Mouse (Mus musculus): ENCODE data around the gene Vars.

Gene Vars

DNA sequence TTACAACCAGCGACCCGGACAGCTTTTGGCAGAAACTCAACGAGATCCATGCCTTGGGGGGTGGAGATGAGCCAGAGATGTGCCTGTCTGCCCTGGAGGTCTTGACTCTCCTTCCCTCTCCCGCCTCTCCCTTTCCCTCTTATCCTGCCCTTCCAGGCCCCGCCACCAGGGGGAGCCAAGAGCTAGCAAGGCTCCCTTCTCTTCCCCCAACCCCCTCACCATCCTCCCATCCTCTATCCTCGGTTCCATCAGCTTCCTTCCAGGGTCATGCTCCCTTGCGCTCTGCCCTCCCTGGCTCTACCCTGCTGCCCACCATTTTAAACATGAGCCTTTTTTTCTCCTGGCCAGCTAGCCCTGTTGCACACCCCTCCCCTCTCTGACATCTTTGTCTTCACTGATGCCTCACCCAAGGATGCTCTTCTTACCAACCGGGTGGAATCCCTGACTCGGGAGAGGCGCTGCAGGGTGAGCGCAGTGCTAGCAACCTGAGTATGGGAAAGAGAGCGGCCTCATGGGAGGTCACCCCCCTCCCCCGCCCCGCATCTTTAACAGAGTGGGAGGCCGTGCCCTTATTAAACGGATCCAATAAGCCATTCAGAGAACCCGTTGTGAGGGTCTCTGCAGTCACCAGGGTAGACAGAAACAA lies 20.5 kb downstream of the Vars start:
- H3K36me3 ChIP-seq (ENCODE audit: control insufficient read depth, insufficient read depth, low read length, poor library complexity, severe bottlenecking), result peaks cover 2% of the 10 kb centered on the region; the same call in 1 of the 2 replicates
- peak; percentile 84 for DNase-seq (ENCODE audit: low read depth, low spot score)

DNA sequence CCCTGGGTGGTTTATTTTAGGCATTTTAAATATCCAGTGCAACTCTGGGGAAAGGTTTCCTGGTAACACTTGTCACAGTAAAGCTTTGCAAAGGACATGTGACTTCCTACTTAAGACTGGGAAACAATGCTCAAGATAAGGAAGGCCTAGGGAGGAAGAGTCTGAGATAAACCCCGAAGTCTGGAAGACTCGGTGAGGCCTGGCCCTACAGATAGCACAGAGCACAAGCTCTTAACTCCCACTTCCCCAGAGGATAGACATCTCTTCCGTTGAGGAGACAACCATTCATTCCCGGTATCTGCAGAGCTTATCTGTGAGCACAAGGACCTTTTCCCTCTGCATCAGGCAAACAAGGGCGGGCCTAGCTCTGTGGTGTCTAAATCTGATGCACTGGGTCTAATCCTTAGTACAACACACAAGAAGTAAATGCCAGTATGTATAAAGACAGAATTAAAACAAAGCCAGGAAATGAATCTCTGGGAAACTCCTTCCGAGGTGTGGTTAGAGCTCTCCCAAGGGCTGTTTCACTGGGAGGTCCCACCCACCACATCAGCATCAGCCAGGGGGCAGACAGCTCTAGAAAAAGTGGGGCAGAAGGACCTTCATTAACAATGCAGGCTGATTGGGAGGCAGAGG lies 21.2 kb downstream of the Vars start:
- Histone ChIP-seq H3K27me3 (ENCODE audit: control insufficient read depth, insufficient read depth, low read length, poor library complexity, severe bottlenecking) (no peaks in the 10 kb centered on the region), H3K36me3 (ENCODE audit: control insufficient read depth, insufficient read depth, low read length, poor library complexity, severe bottlenecking) (no peaks in the 10 kb centered on the region)
- no peak for DNase-seq (ENCODE audit: low read depth, low spot score)

More for the DNA sequence above, 20.5 kb downstream of the Vars start:
- no peaks in the 10 kb centered on the region for H3K27me3 ChIP-seq (ENCODE audit: control insufficient read depth, insufficient read depth, low read length, poor library complexity, severe bottlenecking)

DNA sequence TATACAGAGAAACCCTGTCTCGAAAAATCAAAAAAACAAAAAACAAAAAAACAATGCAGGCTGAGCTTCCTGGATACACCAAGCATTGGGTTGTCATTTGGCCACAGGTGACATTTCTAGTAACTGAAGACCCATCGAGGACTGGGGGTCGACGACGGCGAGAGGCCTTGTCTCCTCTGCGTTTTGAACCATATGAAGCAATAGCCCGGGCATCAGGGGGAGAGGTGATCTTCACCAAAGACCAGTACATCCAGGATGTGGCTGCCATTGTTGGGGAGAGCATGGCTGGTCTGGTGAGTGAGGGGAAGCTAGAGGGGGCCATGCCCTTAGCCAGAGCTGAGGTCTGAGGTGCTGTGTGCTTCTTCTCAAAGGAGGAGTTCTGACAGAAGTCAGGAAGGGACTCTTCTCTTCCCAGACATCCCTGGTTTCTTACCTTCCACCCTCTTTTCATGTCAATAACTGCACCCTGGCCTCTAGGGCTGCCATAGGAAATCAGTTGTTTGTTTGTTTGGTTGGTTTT lies 21.8 kb downstream of the Vars start:
- no peaks in the 10 kb centered on the region for H3K27me3 ChIP-seq (ENCODE audit: control insufficient read depth, insufficient read depth, low read length, poor library complexity, severe bottlenecking)
- no peaks in the 10 kb centered on the region for H3K36me3 ChIP-seq (ENCODE audit: control insufficient read depth, insufficient read depth, low read length, poor library complexity, severe bottlenecking)
- no peak for DNase-seq (ENCODE audit: low read depth, low spot score)

DNA sequence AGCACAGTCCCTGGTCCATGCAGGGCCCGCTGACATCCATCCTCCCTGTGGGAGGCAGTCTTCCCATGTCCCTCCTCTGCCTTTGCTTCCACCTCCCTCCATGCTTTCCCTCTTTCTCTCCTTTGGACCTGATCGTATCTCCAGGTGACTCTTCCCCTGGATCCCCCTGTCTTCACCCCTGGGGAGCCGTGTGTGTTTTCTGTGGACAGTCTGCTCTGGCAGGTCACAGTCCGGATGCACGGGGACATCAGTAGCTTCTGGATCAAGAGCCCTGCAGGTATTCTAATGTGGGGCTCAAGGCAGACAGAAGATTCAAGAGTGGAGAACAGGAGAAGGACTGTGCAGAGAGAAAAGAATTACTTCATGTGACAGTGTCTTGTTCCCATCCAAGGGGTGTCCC lies 22.4 kb downstream of the Vars start:
- no peak for DNase-seq (ENCODE audit: low read depth, low spot score)
- no peaks in the 10 kb centered on the region for H3K36me3 ChIP-seq (ENCODE audit: control insufficient read depth, insufficient read depth, low read length, poor library complexity, severe bottlenecking)

DNA sequence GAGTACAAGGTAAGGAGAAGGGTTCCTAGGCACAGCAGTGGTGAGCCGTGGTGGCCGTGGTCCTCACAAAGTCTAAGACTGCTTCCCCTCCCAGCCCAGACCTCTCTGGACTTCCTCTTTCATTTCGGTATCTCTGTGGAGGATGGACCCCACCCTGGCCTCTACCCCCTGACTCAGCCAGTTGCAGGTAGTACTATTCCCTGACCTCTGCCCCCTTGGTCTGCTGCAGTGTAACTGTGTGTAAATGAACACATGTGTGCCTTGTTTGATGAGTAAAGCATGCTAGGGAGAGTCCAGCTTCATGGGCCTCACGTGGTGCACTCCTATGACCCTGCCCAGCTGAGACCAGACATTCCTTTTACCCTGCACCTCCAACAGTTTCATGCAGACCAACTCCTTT lies 23.0 kb downstream of the Vars start:
- Histone ChIP-seq H3K36me3 (ENCODE audit: control insufficient read depth, insufficient read depth, low read length, poor library complexity, severe bottlenecking) (no peaks in the 10 kb centered on the region), H3K27me3 (ENCODE audit: control insufficient read depth, insufficient read depth, low read length, poor library complexity, severe bottlenecking) (no peaks in the 10 kb centered on the region)
- DNase-seq (ENCODE audit: low read depth, low spot score), result peak; percentile 45

More for the DNA sequence above, 22.4 kb downstream of the Vars start:
- no peaks in the 10 kb centered on the region for H3K27me3 ChIP-seq (ENCODE audit: control insufficient read depth, insufficient read depth, low read length, poor library complexity, severe bottlenecking)

DNA sequence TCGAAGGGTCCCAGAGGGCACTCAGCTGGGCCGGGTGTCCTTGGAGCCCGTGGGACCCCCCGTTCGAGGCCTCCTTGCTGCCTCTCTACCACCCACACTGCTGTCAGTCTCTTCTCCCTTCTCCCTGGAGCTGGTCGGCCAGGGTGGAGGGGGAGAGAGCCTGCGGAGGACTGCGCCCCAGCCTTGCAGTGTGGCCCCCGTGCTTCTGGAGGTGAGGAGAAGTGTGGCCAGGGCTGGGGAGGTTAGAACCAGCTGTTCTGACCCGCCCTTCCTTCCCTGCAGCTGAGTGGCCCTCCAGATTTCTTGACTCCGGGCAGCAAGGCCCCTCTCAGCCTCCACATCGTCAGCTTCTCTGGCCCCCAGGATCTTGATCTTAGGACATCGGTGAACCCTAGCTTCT lies 23.5 kb downstream of the Vars start:
- H3K36me3 ChIP-seq (ENCODE audit: control insufficient read depth, insufficient read depth, low read length, poor library complexity, severe bottlenecking), result no peaks in the 10 kb centered on the region
- DNase-seq (ENCODE audit: low read depth, low spot score), result no peak
- H3K27me3 ChIP-seq (ENCODE audit: control insufficient read depth, insufficient read depth, low read length, poor library complexity, severe bottlenecking), result no peaks in the 10 kb centered on the region

DNA sequence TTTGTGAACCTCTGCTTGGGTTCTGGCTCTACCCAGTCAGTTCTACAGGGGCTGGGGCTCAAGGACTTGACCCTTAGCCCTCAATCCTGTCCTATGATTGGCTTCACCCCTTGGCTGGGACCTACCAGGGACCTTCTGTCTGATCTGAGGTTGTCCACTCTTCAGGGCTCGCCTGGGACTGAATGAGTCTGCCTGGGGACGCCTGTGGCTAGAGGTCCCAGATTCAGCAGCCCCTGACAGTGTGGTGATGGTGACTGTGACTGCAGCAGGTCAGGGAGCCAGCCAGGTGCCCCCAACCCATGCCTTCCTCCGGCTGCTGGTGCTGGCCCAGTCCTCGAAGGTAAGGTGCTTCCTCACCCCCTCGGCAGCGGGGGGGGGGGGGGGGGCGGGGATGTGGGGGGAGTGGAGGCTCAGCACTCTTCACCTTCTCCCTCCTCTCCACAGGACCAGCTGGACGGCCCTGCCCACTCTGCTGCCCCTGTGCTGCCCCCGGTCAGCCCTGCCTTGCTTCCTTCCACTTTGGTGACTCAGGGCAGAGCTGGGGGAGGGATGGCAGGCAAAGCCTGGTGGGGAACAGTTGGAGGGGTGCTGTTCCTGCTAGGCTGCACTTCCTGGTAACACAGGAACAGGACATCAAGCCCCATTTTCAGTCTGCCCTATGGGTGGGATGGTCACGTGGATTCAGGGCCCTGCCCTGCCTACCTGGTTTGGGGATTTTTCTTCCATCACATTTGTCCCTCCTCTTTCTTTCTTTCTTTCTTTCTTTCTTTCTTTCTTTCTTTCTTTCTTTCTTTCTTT lies 24.1 kb downstream of the Vars start:
- H3K36me3 ChIP-seq (ENCODE audit: control insufficient read depth, insufficient read depth, low read length, poor library complexity, severe bottlenecking), result no peaks in the 10 kb centered on the region
- H3K27me3 ChIP-seq (ENCODE audit: control insufficient read depth, insufficient read depth, low read length, poor library complexity, severe bottlenecking), result no peaks in the 10 kb centered on the region
- no peak for DNase-seq (ENCODE audit: low read depth, low spot score)

DNA sequence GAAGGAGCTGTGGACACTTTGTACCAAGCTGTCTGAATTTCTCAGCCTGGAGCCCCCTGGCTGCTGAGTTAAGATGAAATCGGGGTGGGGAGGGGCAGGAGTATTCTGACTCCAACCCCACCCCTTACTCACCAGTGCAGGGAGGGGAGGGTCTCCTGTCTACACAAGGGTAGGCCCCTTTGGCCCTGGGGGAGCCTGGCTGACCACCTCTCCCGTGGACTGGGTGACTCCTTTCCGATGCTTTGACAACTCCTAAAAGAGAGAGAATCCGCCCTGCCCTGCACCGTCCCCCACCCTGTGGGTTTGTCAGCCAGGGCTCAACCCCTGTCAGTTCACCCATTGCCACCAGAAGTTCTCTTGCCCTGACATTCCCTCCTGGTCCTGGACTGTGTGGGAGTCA lies 25.4 kb downstream of the Vars start:
- no peak for DNase-seq (ENCODE audit: low read depth, low spot score)
- Histone ChIP-seq H3K27me3 (ENCODE audit: control insufficient read depth, insufficient read depth, low read length, poor library complexity, severe bottlenecking) (no peaks in the 10 kb centered on the region), H3K36me3 (ENCODE audit: control insufficient read depth, insufficient read depth, low read length, poor library complexity, severe bottlenecking) (no peaks in the 10 kb centered on the region)

DNA sequence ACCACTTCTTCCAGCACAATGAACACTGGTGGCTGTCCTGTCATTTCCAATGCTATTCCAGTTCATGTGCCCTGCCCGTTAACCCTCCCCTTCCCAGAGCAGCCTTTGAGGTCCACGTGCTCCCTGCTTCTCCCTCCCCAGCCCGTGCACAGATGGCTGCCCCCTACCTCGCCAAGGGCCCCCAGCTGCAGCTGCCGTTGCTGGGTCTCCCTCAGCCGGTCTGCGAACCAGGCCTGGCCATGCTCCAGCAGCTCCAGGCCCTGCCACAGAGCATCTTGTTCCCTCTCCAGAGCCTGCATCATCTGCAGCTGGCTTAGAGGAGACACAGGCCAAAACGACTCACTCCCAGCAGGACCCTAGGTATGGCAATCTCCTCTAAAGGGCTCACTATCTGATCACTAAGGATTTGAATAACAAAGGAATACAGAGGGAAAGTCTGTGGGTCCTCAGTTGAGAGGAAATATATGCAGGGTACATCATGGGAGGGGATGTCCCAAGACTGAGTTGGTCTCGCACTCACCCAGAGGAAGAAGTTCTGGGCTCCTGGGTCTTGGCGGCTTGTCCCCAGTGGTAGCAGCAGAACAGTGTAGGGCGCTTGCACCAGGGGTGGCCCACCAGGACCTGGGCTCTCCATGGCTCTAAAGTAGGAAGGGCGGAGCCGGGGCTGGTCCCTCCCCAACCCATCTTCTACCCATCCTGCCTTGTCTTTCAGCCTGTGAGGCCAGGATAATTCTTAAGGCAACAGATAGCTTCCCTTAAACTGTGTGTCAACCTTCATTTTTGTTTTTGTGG lies 26.7 kb downstream of the Vars start, which contains the start of gene Sapcd1:
Gene Sapcd1, minus strand, starts transcription at position 740 of the 792 bp plus-strand sequence.
- no peaks in the 10 kb centered on the region for H3K36me3 ChIP-seq (ENCODE audit: control insufficient read depth, insufficient read depth, low read length, poor library complexity, severe bottlenecking)
- H3K27me3 ChIP-seq (ENCODE audit: control insufficient read depth, insufficient read depth, low read length, poor library complexity, severe bottlenecking), result no peaks in the 10 kb centered on the region
- DNase-seq (ENCODE audit: low read depth, low spot score), result peak; percentile 61

DNA sequence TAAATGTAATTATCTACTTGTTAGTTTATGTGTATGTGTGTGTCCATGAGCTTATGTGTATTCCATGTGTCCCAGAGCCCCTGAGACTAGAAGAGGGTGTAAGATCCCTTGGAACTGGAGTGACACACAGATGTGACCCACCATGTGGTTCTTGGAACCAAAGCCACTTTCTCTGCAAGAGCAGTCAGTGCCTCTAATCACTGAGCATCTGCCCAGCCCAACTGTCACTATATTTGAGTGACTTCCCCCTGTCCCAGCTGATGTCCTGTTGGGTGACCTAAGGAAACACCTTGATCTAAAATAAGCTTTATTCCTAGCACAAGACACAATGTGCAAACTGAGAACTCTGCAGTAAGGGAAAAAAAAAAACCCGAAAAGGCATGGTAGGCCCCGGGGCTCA lies 27.5 kb downstream of the Vars start:
- Histone ChIP-seq H3K27me3 (ENCODE audit: control insufficient read depth, insufficient read depth, low read length, poor library complexity, severe bottlenecking) (no peaks in the 10 kb centered on the region), H3K36me3 (ENCODE audit: control insufficient read depth, insufficient read depth, low read length, poor library complexity, severe bottlenecking) (no peaks in the 10 kb centered on the region)
- DNase-seq (ENCODE audit: low read depth, low spot score), result no peak

DNA sequence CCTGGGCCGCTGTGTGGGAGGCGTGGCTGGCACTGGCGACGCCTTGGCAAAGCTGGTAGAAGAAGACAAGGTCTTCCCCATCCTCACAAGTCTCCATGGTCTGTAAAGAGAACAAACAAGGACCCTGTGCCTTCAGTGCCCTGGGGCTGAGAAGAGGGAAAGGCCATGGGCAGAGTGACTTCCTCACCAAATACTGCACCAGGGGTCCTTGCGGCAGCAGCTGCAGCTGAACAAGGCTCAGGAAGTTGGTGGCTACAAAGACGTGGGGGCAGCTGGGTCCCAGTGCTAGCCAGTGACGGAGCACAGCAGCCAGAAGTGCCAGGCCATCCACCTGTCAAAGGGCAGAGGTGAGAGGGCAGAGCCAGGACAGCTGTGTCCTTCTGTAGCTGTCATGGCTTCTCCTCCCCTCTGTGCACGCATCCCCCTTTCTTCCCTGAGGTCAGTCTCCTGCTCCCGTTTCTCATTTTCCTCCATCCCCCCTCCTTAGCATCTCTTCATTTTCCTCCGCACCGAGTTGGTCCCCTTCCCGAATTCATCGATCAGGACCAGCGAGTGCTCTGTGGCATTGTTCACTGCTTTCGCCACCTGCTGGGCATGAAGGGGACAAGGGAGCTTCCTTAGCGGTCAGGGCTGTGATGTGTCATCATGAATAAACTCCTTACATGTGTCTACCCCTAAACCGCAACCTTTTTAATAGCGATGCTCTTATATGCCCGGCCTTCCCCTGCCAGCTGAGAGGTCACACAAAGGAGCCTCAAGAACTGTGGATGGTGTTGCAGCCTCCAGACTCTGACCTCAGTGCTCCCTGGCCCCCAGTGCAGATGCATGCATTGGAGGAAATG lies 29.1 kb downstream of the Vars start:
- no peaks in the 10 kb centered on the region for H3K27me3 ChIP-seq (ENCODE audit: control insufficient read depth, insufficient read depth, low read length, poor library complexity, severe bottlenecking)
- peak; percentile 63 for DNase-seq (ENCODE audit: low read depth, low spot score)
- no peaks in the 10 kb centered on the region for H3K36me3 ChIP-seq (ENCODE audit: control insufficient read depth, insufficient read depth, low read length, poor library complexity, severe bottlenecking)

DNA sequence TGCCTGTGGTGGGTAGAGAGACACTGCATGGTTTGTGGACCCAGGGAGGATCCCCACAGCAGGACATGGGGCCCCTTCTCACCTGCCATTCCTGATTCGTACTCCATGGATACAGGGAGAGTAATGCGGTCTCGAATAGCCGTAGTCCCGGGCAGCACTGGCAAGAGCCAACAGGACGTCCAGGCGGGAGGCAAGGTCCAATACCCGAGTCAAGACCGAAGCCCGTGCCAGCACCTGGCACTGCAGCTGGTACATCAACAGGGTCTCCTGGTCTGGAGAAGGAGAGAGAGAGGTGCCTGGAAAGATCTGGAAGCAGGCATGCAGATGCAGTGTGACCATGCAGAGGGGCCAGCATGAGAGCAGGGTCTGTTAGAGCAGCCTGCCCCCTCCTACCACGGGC lies 30.5 kb downstream of the Vars start:
- H3K36me3 ChIP-seq (ENCODE audit: control insufficient read depth, insufficient read depth, low read length, poor library complexity, severe bottlenecking), result no peaks in the 10 kb centered on the region
- no peak for DNase-seq (ENCODE audit: low read depth, low spot score)
- H3K27me3 ChIP-seq (ENCODE audit: control insufficient read depth, insufficient read depth, low read length, poor library complexity, severe bottlenecking), result no peaks in the 10 kb centered on the region

DNA sequence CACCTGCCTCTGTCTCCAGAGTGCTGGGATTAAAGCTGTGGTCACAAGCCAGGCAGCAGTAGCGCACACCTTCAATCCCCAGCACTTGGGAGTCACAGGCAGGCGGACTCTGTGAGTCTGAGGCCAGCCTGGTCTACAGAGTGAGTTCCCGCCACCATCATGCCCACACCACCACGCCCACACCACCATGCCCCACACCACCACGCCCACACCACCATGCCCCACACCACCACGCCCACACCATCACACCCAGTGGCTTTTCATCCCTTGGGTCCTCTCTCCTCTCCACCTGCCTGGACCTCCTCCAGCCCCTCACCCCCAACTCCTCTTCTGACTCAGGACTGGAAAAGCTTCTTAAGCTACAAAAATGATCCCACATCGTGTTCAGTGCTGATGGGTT lies 31.1 kb downstream of the Vars start:
- H3K27me3 ChIP-seq (ENCODE audit: control insufficient read depth, insufficient read depth, low read length, poor library complexity, severe bottlenecking), result no peaks in the 10 kb centered on the region
- DNase-seq (ENCODE audit: low read depth, low spot score), result no peak
- H3K36me3 ChIP-seq (ENCODE audit: control insufficient read depth, insufficient read depth, low read length, poor library complexity, severe bottlenecking), result no peaks in the 10 kb centered on the region

Measured in splenic B cell, adult 2 months (primary cell).